Mouse (Mus musculus) kidney, adult 8-10 months (tissue): ENCODE measurements around the gene Zfp661.
"Not testable (repeated sequence)": the region's sequence is repeated elsewhere in the genome, so short reads cannot be mapped to it uniquely, and the experiment has no call there.

Experiments
- DNase-seq, 2 experiments: peaks; one replicate each; pipeline ENCODE4 v3.0.0; 2022

Gene Zfp661

DNA sequence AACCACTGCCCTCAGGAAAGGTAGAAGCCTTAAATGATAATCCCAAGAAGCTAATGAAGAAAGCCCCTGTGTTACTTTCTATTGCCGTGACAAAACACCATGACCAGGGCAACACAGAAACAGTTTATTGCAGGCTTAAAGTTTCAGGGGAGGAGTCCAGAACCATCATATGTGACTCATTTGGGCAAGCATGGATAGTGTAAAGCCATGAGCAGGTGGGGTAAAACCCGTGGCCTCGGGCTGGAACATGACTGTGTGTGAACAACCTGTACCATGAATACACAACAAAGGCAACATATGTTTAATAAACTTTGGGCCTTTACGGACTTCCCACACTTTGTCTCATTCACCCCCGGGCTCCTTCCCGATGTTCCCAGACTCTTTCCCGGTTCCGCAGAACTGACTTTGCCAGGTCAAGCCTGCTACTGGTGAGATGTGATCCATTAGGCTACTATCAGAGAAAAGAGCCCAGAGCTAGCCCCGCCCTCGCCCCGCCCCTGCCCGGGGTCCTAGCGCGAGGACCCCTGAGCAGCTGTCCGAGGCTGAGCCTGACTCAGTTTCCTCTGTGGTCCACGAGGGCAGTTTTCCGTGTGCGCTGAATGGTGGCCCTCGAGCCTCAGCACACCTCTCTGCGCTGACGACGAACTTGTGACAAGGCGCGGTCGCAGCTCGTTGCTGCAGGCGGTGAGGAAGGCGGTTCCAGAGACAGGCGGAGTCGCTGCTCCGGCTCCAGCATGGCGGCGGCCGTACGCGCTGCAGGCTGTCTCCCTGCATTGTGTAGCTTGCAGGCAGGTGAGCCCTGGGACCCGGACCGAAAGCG lies at the start of gene Zfp661, which contains the start of gene Mrps5:
Gene Zfp661 (minus strand): TSS at position 401 of the 820 bp plus-strand sequence.
Gene Mrps5 (plus strand): TSS at position 529 of the 820 bp plus-strand sequence.
- peak; percentile 71 to 87 for DNase-seq

GRCm38 (mm10) chr2:127635581-127635980 lies 48.7 kb upstream of the Zfp661 start:
- peak; percentile 88 to 93 for DNase-seq

DNA sequence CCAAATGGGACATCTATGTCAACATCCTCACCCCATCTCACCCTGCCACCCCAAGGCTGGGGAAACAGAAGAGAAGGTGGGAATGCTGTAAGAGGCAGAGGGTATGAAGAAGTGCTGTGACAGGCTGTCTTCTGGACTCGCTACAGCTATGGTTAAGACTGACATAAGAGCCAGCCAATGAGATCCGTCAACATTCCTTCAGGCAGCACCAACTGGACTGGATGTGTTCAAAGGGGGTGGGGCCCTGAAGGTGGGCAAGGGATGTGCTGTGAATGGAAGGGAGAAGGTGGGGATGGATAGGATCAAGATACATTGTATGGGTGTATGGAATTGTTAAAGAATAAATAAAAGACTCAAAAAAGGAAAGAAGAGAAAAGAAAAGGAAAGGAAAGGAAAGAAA lies 45.7 kb upstream of the Zfp661 start:
- DNase-seq: no peak

DNA sequence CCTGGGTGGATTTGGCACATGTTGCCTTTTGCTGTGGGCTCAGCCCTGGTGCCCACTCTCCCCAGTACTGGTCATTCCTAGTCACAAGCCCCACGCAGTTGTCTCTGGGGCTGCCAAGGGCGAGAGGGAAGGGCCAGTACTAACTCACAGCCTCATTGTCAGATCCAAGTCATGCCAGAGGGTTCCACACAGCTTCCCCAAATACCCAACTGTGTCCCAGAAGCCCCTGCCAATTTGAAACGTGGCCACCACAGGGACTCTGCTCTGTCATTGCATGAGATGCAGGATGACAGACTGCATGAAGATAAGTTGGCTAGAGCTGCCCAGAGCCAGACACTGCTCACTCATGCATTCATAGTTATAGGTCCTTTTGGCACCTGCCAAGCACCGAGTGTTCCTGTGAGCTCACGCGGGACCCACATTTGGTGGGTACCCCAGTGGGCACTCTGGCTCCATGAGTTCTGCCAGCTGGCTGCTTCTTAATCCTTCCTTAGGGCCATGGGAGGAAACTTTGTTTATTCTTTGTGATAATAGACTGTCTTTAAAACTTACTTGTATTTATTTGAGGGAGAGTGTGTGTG lies 41.2 kb upstream of the Zfp661 start:
- no peak for DNase-seq

GRCm38 (mm10) chr2:127627354-127627753 lies 40.5 kb upstream of the Zfp661 start:
- no peak for DNase-seq

- peak; percentile 55 to 71 for DNase-seq
These were observed 38.8 kb upstream of the Zfp661 start for GRCm38 (mm10) chr2:127625659-127626058.

- DNase-seq: no peak
These were observed 37.9 kb upstream of the Zfp661 start for GRCm38 (mm10) chr2:127624786-127625185.

DNA sequence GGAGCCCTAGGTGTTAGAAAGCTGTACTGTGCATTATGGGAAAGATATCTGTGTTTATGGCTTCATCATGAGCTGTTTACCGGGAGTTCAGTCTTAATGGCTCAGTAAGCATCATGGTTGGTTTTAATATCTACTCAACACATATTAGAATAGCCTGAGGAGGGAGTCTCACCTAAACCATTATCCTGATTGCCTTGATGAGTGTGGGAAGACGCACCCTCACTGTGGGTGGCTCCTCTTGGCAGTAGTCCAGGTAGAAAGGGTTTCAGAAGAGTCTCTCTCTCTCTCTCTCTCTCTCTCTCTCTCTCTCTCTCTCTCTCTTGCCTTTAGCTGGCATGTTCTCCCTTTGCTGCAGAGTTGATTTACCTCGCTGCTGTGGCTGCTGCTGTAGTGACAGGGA lies 35.2 kb upstream of the Zfp661 start:
- no peak for DNase-seq

DNA sequence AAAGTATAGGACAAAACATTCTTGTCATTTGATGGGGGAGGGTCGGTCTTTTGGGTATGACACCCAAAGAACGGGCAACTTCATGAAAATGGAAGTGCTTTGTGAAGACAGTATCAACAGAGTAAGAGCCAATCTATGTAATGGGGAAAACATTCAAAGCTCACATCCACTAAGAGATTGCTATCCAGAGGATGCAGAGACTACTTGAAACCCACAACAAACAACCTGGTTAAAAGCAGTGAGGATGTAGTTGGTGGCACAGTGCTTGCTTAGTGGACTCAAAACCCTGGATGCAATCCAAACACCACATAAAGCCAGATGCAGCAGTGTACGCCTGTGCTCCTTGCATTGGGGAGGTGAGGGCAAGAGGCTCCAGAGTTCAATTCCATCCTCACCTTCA lies 32.4 kb upstream of the Zfp661 start:
- no peak for DNase-seq

GRCm38 (mm10) chr2:127612288-127612687 lies 25.4 kb upstream of the Zfp661 start:
- no peak for DNase-seq

DNA sequence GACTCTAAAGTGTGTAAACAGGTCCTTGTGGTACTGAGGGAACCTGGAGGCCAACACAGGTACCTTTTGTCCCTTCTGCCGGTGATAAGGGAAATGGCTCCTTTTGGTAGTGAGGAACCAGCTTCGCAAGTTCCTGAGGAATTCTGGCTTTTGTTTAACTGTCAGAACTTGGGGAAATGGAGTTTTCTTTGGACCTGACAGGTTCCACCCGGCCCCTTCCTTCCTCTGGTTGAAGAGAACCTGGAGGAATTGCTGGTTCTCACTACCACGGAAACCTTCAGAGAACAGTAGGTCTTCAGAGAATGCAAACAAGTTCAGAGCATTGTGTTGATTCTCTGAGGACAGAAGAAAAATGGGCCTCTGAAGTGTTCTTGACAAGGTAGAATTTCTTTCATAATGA lies 24.5 kb upstream of the Zfp661 start:
- peak in 1 of 2 experiments; percentile 24 for DNase-seq

DNA sequence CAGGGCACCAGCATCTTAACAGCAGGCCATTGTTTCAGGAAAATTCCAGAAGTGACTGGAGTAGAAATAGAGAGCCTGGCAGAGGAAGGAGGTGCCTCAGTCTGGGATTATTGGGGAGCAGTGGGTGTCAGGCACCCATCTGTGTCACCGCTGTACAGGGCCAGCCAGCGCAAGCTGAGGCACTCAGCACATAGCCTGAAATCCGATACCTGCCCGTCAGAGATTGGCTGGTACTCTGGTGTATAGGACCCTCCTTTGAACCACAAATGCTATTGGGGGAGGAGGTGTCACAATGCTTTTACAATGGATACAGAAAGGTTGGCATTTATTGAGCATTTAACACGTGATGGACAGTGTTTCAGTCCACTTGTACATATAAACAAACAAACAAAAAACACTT lies 22.1 kb upstream of the Zfp661 start:
- no peak for DNase-seq

DNA sequence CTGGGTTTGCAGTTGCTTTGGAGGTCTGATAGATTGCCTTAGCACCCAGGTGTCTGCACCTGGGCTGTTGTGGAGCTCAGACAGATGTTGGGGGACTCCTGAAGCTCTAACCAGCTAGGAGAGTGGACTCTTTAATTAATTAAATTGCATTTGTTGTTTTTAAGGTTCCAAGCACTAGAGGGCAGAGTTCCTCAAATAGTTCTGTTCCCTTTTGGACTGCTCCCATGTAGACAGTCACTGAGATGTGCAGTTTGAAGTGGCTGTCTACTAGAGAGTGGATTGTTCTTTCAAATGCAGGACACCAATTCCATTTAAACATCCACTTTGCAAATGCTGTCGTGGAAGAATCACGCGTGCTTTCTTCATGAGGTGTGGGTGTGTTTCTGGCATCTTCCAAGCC lies 21.3 kb upstream of the Zfp661 start:
- peak in 1 of 2 experiments; percentile 53 for DNase-seq

GRCm38 (mm10) chr2:127605203-127605602 lies 18.3 kb upstream of the Zfp661 start:
- DNase-seq: no peak

DNA sequence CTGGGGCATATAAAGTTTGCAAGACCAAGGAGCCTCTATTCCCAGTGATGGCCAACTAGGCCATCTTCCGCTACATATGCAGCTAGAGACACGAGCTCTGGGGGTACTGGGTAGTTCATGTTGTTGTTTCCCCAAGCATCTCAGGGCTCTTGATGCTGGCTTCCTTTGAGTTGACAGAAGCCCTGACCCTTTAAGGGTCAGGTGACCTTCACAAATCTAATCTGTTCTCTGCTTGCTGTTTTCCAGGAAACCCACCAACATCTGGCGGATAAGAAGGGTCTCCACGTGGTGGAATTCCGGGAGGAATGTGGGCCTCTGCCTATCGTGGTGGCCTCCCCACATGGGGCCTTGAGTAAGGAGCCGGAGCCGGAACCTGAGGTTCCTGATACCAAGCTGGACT lies 16.5 kb upstream of the Zfp661 start:
- not testable (repeated sequence) for DNase-seq

GRCm38 (mm10) chr2:127590840-127591239 lies 3.9 kb upstream of the Zfp661 start:
- peak in 1 of 2 experiments; percentile 30 for DNase-seq

GRCm38 (mm10) chr2:127590204-127590603 lies 3.3 kb upstream of the Zfp661 start:
- DNase-seq: peak in 1 of 2 experiments; percentile 8

- no peak for DNase-seq
These were observed 2.0 kb upstream of the Zfp661 start for GRCm38 (mm10) chr2:127588897-127589296.

DNA sequence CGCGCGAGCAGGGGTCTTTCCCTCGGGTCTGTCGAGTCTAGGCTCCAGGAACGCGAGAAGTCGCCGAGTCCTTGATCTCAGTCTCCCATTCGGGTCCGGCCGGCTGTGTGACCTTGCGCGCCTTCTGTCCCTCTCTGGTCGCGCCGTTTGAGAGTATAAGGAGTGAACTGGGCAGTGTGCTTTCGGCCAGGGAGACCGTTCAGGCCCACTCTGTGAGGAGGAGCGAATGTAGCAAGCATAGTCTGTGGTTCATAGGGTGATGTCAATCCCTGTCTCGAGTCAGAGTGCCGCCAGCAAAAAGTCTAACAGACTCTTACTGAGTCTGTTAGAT lies 585 bp upstream of the Zfp661 start:
- DNase-seq: no peak

- DNase-seq: peak; percentile 96
These were observed 2.4 kb downstream of the Zfp661 start for GRCm38 (mm10) chr2:127584436-127584858.

- DNase-seq: no peak
These were observed 13.6 kb downstream of the Zfp661 start for GRCm38 (mm10) chr2:127573322-127573721.

GRCm38 (mm10) chr2:127559070-127559966 lies 27.6 kb downstream of the Zfp661 start:
- DNase-seq: peak; percentile 55 to 85

DNA sequence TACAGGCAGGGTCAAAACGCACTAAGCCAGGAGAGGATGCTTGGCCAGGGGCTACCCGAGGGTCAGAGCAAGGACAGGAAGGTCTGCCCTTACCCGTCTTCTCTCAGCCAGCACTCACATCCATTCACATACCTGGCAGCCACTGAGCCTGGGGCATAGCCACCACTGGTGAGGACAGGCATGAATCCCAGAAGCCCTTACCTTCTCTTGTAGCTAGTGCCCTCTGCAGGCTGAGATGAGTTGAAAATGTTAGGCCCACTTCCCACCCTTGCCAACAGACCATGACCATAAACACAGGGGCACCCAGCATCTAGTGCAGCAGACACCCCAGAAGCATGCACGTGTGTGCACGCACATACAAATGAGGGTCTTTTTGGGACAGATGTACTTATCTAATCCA lies 35.8 kb downstream of the Zfp661 start:
- DNase-seq: peak in 1 of 2 experiments; percentile 23
